Mouse (Mus musculus): Measurements from ENCODE around the gene Mmab.
A peak's percentile ranks its signal among the peaks of the same experiment; 100 is the strongest.

Gene Mmab

DNA sequence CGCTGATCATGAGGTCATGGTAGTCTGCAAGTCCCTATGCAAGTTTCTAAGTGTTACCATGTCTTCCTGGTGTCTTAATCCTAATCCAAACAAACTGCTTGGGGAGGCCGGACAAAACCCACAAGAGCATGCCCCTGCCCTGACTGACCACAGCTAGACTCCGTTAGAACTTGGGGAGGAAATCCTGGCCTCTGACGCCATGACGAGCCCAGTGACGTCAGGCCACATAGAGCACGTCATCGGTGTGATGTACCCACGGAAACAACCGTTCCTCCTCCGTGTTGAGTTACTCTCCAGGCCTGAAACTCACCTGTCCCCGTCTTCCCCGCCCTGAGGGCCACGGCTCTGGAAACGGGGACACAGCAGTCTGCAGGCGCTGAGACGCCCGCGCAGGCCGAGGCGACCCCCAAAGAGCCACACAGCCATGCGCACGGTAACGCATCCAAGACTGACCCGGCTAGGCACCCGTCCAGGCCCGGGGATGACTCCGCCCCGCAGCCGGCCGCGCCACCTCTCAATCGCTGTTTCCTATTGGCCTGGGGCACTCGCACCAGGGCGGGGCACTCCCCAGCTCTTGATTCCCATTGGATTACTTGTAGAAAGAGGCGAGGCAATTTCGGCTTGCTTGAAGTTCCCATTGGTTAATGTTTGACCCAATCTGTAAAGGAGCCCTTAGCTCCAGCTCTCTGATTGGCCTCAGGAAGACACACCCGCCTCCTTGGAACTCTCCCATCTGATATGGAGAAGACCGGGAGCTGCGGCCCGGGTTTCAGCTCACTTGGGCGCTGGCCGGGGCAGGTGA, at the start of gene Mmab, which contains the start of gene Mvk:
Gene Mmab (minus strand): TSS at position 495 of the 802 bp plus-strand sequence.
Gene Mvk (plus strand): TSS at position 704 of the 802 bp plus-strand sequence.
- DNase-seq = peak; percentile 93 to 96

DNA sequence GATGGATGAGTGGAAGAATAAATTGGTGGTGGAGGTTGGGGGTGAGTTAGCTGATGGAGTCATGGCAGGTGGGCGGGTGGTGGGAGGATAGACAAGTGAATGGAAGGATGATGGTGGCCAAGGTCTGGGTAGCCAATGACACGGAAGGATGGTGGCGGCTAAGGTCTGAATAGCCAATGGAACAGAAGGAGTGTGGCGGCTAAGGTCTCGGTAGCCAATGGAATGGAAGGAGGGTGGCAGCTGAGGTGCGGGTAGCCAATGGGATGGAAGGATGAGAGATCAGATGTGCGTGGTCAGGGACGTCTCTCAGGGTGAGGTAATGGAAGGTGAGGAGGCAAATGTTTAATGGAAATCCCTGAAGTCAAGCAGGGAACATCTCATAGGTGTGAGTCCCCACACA, 46.4 kb upstream of the Mmab start:
- DNase-seq = no peak

DNA sequence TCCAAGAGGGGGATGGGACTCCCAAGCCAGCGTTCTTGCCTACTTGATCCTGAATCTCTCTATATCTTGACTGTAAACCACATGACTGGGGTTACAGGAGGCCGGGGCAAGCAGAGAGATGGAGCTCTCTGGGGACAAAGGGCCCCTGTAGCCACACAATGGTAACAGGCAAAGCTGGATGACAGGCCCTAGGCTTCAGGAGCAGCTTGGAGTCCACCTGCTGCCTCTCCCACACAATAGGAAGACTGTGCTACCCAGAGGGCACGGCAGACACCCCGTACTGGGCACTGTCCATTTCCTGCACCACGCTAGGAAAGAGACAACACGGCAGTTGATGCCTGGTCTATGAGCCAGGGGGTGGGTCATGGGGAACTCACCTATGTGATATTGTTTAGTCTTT, 45.7 kb upstream of the Mmab start:
- DNase-seq = no peak

DNA sequence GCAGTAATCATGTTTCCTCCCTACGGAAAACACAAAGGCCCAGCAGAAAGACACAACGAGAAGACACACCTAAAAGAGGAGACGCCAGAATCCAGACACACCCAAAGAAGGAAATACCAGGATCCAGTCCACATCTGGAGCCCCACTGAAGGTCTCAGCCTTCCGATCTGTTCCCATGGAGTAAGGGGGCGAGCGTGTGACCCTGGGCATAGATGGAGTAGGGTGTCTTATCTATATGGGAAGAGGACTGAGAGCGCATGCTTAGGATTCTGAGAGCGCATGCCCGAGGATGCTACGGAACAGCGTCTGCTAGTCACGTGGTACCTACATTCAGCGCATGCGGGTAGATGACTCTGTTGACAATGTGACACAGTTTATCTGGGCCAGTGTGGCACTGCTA, 41.8 kb upstream of the Mmab start:
- DNase-seq = no peak

DNA sequence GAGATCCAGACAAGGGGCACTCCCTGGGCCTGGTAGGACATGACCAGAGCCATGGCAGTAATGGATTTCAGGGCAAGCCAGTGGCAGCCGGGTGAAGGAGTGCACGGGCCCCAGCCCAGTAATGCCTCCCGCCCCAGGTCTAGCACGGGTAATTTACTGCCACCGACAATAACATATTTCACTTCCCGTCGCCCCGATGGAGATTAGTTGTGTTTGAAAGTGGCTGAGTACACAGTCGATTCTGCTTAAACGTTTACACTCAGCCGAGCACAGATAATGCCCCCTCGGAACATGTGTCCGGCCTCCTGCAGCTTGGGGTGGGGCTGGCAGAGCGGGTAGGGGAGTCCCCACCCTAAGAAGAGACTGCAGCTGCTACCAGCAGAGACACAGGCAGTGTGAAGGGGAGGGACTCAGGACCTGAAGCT, 38.7 kb upstream of the Mmab start:
- DNase-seq = peak in 1 of 2 experiments; percentile 21

DNA sequence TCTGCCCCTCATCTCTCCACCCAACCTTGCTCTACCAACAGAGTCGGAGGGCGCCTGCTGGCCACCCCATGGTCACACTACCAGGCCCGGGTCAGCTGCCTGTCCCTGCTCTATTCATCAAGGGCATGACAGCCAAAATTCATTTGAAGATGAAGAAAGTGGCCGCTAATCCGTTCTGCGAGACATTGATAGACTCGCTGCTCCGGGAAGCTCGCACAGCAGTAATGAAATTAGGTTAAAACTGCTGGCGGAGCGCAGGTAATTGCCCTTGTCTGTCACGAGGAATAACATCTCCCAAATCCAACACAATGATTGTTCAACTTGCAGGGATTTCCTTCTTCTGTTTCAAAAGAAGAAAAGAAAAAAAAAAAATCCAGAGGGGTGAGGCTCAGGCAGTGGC, 34.4 kb upstream of the Mmab start:
- no peak for DNase-seq

GRCm38 (mm10) chr5:114474741-114475491, 31.1 kb upstream of the Mmab start:
- DNase-seq = no peak

DNA sequence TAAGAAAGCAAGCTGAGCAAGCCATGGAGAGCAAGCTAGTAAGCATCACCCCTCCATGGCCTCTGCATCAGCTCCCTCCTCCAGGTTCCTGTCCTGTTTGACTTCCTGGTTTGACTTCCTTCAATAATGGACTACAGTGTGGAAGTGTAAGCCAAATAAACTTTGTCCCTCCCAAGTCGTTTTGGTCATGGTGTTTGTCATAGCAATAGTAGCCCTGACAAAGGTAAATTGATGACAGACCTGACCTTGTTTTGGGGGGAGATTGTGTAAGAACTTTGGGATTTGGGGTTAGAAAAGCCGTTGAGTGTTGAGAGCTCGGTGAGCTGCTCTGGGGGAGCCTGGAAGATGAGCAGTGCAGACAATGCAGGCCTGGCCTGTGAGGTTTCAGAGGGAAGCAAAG, 26.5 kb upstream of the Mmab start:
- DNase-seq = no peak

DNA sequence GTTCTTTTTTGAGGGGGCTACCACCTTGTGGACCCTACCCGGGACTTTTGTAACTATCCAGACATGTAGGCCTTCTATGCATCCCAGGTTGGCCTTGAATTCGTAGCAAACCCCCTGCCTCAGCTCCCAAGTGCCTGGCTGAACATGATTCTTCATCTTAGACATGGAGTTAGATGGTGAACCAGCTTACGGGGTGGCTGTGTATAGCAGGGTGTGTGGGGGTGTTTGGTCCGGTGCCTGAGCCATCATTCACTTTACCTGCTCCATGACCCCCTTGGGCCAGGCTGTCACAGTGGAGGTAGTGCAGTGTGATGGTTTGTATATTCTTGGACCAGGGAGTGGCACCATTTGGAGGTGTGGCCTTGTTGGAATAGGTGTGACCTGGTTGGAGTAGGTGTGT, 24.1 kb upstream of the Mmab start:
- DNase-seq = no peak

- DNase-seq = no peak
Measured at GRCm38 (mm10) chr5:114467430-114467829, 23.6 kb upstream of the Mmab start.

DNA sequence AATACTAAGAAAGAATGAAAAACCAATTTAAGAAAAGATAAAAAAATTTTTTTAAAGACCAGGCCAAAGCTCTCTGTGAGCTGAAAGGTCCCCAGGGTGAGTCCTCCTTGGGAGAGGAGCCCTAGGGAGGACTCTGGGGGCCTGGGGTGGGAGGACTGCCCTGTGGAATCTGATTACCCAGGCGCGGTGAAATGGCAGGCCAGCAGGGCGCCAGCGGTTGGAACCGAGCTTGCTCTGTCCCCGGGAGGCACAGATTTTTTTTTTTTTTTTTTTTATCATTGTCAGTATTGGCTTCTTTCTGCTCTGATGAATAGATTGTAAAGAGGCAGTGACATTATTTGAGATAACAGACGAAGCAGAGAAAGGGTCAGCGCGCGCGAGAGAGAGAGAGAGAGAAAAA, 23.2 kb upstream of the Mmab start:
- DNase-seq = no peak

GRCm38 (mm10) chr5:114465641-114466040, 21.8 kb upstream of the Mmab start:
- no peak for DNase-seq

- no peak for DNase-seq
Measured at GRCm38 (mm10) chr5:114464561-114464960, 20.7 kb upstream of the Mmab start.

DNA sequence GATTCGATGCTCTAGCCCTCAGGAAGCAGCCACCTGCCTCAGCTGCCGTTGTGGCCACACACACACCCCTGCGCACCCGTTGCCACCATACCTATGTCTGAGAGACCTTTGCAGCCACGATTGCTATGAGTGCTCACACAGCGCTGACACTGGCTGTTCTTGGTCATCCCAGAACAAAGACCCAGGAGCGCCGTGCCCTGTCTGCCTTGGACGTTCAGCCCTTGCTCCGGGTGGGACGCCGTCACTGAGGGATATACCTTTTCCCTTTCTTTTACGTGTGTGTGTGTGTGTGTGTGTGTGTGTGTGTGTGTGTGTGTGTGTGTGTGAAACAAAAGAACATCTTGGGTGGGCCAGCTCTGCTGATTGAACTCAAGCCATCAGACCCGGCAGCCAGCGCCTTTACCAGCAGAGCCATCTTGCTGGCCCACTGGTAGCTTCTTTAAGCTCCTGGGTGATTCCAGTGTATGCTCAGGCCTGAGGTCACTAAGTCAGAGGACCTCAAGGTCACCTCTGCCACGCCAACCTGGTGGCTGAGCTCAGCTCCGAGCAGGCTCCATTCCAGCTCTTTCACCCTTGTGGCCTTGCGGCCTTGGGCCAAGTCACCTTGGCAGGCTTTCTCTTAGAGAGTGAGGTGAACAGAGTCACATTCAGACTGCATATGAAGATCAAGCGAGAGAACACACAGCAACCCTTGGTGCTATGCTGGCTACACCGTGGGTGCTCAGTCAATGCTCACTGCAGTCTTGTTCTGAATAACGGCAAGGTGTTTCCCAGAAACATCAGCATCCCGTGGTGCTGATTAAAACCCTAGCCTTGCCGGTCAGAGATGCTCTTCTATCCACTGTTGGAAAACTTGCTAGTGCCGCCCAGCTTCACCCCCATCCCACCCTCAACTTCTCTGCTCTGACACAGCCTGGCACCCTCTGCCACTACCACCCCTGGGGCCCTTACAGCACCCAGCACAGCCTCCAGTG, 18.5 kb upstream of the Mmab start:
- DNase-seq = no peak

- peak; percentile 61 to 81 for DNase-seq
Measured at GRCm38 (mm10) chr5:114461238-114461637, 17.4 kb upstream of the Mmab start.

DNA sequence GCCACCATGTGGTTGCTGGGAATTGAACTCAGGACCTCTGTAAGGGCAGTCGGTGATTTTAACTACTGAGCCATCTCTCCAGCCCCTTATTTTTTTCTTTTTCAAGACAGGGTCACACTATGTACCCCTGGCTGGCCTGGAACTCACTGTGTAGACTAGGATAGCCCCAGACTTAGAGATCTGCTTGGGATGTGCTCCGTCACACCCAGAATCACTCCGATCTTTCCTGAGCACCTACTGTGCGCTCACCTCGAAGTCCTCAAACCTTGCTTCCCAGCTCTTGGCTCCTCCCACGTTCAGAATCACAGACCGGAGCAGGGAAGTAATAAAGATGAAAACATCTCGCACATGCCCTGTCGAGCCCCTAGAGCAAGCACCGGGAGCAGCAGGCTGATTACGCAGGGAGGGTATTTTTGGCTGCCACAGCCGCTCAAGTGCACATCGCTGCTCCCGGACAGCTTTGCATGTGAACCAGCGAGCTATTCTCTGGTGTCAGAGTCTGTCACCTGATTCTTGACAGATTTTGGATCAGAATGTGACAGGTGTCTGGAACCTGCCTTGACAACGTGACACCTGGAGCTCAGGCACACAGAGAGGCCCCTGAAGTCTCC, 13.2 kb upstream of the Mmab start:
- DNase-seq = no peak

- no peak for DNase-seq
Measured at GRCm38 (mm10) chr5:114456287-114456686, 12.4 kb upstream of the Mmab start.

DNA sequence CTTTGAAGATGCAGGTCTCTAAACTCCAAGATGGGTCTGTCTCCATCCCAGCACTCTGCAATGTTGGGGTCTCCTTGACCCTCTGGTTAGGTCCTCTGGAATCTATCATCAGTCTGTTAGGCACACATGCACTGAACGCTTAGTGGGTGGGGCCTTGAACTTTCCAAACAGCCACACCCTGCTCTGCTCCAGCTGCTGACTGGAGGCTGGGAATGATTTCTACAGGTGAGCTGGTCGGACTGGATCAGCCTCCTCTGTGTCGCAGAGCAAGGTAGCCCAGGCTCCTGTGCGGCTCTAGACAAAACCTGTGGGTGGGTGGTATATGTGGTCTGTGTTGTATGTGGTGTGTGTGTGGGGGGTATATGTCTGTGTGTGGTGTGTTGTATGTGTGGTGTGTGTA, 5.2 kb upstream of the Mmab start:
- DNase-seq = no peak

DNA sequence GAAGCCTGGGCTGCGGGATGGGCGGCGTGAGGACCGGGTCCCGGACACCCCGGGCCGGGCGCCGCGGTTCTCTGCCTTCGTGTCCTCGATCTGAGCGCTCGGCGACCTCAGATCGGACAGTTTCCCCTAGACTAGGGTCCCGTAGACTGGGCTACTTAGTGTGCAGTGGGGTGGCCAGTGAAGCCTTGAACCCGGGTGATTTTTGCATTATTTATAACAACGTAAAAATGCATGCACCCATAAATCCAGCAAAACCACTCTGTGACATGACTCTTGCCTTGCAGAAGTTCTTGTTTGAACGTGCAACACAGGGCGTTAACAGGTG, 470 bp upstream of the Mmab start:
- DNase-seq = no peak

GRCm38 (mm10) chr5:114435588-114435987, 8.3 kb downstream of the Mmab start:
- no peak for DNase-seq

DNA sequence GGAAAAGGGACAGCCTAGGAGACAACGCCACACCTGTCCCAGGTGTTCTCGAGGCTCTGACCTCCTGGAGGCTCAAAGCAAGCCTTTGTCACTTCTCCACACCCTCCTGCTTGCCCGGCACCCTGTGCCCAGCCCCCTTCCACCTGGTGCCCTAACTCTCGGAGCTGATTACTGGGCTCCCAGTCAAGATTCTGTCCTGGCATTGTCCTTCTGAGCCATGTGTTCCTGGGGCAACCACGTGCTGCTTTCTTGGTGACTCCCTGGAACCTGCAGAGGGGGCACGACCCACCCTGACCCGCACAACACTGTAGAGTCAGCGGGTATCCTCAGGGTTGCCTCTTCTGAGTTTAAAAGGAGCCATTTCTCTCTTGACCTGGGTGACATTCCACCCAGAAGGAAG, 9.5 kb downstream of the Mmab start:
- no peak for DNase-seq

DNA sequence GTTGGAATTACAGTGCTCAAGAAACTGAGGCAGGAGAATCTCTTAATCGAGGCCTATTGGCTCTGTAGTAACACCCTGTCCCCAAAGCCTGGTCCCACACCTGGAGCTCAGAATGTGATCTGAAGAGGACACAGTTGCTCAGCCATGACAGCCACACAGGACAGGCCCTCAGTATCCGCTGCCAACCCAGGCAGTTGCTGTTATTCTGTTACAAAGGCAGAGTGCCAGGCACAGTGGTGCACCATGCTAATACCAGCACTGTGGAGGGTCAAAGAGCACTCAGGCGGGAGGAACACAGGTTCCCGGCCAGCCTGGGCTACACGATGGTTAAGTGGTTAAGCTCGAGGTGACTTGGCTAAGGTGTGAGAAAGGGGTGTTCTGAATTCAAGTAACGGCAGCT, 14.1 kb downstream of the Mmab start:
- no peak for DNase-seq

DNA sequence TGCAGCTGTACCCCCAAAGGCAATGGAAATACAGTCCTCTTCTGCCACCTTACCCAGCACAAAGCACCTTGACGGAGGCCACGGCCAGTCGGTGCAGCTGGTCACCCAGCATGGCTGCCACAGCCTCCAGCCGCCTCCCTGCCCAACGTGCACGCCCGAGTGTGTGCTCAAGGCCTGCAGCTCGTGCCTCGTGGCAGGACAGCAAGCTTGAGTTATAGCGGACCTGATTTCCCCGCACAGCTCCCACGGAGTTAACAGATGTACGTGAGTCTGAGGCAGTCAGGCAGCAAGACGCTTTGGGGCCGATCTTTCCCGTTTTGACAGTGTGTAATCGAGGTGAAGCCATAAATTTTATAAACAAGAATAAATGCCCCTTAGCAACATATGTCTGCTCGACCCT, 15.2 kb downstream of the Mmab start:
- no peak for DNase-seq

Data from spleen, adult 18-20 months (tissue).